Mouse (Mus musculus) forebrain, postnatal 0 days (tissue): ENCODE measurements at regions not wholly inside any gene's neighbourhood (a gene's known extent, or its start where the extent isn't known, plus 50 kb on each side); places are given as distances from the start of the nearest gene placed in this dataset.
A peak's percentile ranks its signal among the peaks of the same experiment; 100 is the strongest.

Experiments
- ATAC-seq: fragments of 200-750 bp; cut with Nextera tagmentation; 2 replicates; pipeline ENCODE4 v1.8.0; 2017; ENCODE audit warnings: mild to moderate bottlenecking, moderate library complexity
- DNase-seq: peaks from one replicate; pipeline ENCODE4 v3.0.0-alpha.2; 2015
- H3K27ac ChIP-seq: fragments of 300-500 bp; sonication (generic); 2 replicates; pipeline ENCODE4 v1.5.1; 2014; ENCODE audit warnings: low read depth, mild to moderate bottlenecking, antibody characterized with exemption, low read length, moderate library complexity, mixed read lengths
- H3K27me3 ChIP-seq: fragments of 300-500 bp; sonication (generic); 2 replicates; pipeline ENCODE4 v1.6.1; 2014; ENCODE audit warnings: mild to moderate bottlenecking, low read length, mixed read lengths; ENCODE audit not compliant: insufficient read depth
- H3K36me3 ChIP-seq: fragments of 300-500 bp; sonication (generic); 2 replicates; pipeline ENCODE4 v1.6.1; 2014; ENCODE audit warnings: mild to moderate bottlenecking, moderate library complexity; ENCODE audit not compliant: insufficient read depth
- H3K4me1 ChIP-seq: fragments of 300-500 bp; sonication (generic); 2 replicates; pipeline ENCODE4 v1.6.1; 2014; ENCODE audit warnings: antibody characterized with exemption; ENCODE audit not compliant: insufficient read depth
- H3K4me2 ChIP-seq: fragments of 300-500 bp; sonication (generic); 2 replicates; pipeline ENCODE4 v1.6.1; 2014; ENCODE audit warnings: low read depth, mild to moderate bottlenecking, moderate library complexity
- H3K4me3 ChIP-seq: fragments of 300-500 bp; sonication (generic); 2 replicates; pipeline ENCODE4 v1.5.1; 2014; ENCODE audit warnings: low read depth, low read length, mixed read lengths
- H3K9ac ChIP-seq: fragments of 300-500 bp; sonication (generic); 2 replicates; pipeline ENCODE4 v1.6.1; 2014; ENCODE audit warnings: mild to moderate bottlenecking
- H3K9me3 ChIP-seq: fragments of 300-500 bp; sonication (generic); 2 replicates; pipeline ENCODE4 v1.6.1; 2016; ENCODE audit warnings: low read length
- CTCF ChIP-seq: sonication (generic); IDR thresholded peaks from 2 replicates; pipeline ENCODE4 v1.5.1; 2016; ENCODE audit warnings: antibody characterized with exemption, control low read depth, low read depth
- WGBS: fragments of 180-500 bp; shearing (Covaris S2); extraction: QIAGEN DNeasy Blood & Tissue Kit; methylation state at CpG from one replicate; pipeline ENCODE4 v1.1.7; 2014; 5-methylcytosine and 5-hydroxymethylcytosine counted together

DNA sequence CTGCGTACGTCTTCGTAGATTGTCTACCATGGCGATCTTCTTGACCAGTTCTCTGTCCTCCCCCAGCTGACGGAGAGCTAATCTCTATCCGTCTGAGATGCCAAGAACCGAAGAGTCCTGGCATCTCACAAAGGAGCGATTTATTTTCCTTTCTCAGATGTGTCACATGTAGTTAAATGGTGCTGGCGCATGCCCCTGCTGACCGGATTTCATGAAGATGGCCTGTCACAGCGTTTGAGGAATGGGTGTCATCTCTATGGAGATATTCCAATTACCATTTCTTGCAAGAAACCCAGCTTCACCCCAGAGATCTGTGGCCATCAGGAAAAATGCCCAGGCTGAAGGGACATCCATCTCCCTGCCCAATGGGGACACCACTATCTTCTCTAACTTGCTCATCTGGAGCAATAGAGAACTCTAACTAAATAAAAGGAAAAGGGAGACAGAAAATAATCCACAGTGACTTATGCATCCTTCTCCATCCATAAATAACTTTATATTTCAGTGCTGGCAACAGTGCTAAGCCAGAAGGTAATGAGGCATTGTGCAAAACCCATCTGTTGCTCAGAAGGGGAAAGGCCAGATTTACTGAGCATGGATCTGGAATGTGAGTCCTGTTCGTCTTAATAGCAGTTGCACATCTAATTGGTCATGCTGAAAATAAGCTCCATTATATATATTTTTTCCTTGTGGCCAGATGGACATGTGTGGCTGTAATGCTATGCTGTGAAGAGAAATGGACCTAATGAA lies 300.2 kb upstream of the Tgfbr2 start:
- H3K27me3 ChIP-seq = no peaks in the 10 kb centered on the region
- no peaks in the 10 kb centered on the region for H3K4me1 ChIP-seq
- H3K9ac ChIP-seq = no peak overlapping the region
- H3K9me3 ChIP-seq = no peaks in the 10 kb centered on the region
- WGBS = 84% methylated on average over 12 of the region's 12 CpGs
- no peak overlapping the region for H3K4me3 ChIP-seq
- H3K4me2 ChIP-seq = no peak overlapping the region
- no peak for ATAC-seq
- DNase-seq = no peak
- no peak overlapping the region for H3K27ac ChIP-seq
- H3K36me3 ChIP-seq = no peaks in the 10 kb centered on the region
- TF ChIP-seq CTCF = no peak

DNA sequence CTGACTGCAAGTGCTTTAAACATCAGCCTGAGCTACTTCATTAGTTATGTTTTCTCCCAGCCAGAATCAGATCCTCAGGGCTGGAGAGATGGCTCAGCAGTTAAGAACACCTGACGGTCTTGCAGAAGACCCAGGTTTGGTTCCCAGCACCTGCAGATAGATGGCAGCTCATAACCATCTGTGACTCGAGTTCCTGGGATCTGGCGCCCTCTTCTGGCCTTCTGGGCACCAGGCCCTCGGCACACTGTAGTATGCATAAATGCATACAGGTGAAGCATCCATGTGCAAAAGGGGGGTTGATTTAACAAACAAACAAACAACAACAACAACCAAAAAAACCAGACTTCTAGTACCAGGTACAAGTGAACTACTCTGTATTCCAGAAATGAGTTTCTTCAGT lies 297.7 kb upstream of the Tgfbr2 start:
- DNase-seq = no peak
- Histone ChIP-seq H3K9ac (no peak overlapping the region), H3K9me3 (no peaks in the 10 kb centered on the region), H3K4me1 (peaks cover 5% of the 10 kb centered on the region; the same call in 1 of the 2 replicates), H3K36me3 (no peaks in the 10 kb centered on the region), H3K4me3 (no peak overlapping the region), H3K27ac (no peak overlapping the region), H3K4me2 (no peak overlapping the region), H3K27me3 (no peaks in the 10 kb centered on the region)
- TF ChIP-seq CTCF = peak; percentile 39; the same call in 1 of the 2 replicates
- ATAC-seq = no peak
- WGBS = 82% methylated on average over 4 of the region's 4 CpGs

DNA sequence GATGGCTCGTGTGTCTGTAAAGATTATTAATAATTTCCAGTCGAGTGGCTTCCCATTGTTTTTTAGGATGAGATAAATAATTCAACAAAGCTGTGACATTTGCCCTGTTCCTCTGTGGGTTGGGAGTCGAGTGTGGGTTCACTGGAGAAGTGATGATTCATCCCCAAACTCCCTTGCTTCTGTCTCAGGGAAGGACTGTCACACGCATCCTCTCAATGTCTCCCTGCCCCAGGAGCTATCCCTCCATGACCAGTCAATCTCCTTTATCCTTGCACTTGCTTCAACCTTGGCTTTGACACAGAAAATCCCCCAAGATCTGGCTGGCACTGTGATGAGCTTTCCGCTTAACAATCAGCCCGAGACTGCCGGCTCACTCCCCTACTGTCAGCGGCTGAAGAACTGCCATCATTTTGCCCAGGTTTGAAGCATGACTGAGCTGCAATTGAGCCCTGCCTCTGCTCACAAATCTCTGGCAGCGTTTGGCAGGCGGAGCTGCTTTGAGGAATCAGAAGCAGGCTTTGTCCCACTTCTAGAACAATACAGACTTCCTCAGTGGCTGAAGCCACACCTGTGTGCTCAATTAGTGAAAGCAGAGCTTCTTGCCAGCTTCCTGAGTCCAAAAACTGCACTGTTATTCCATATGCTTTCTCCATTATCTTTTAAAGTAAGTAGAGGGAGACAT lies 293.6 kb upstream of the Tgfbr2 start:
- TF ChIP-seq CTCF = no peak
- 23% methylated on average over 10 of the region's 10 CpGs for WGBS
- H3K9ac ChIP-seq = no peak overlapping the region
- no peak overlapping the region for H3K4me3 ChIP-seq
- peaks cover 5% of the 10 kb centered on the region; the same call in 1 of the 2 replicates for H3K4me1 ChIP-seq
- ATAC-seq (peak; percentile 16; the same call in 1 of the 2 replicates), DNase-seq (peak; percentile 50)
- no peaks in the 10 kb centered on the region for H3K36me3 ChIP-seq
- H3K4me2 ChIP-seq = no peak overlapping the region
- H3K9me3 ChIP-seq = no peaks in the 10 kb centered on the region
- H3K27ac ChIP-seq = no peak overlapping the region
- no peaks in the 10 kb centered on the region for H3K27me3 ChIP-seq

DNA sequence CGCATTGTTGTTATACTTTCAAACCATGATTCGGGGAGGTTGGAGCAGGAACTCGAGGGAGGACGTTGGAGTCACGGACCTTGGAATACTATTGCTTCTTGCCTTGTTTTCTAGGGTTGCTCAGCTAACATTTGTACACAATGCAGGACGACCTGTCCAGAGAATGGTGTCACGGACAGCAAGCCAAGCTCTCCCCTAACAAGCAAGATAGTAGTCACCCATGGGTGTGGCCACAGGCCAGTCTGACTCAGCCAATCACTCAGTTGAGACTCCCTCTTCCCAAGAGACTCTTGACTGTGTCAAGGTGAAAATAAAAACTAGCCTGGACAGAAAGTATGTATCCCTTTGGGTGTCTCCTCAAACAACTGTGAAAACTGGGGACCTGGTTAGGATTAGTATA lies 291.2 kb upstream of the Tgfbr2 start:
- no peaks in the 10 kb centered on the region for H3K9me3 ChIP-seq
- H3K4me1 ChIP-seq = peaks cover 5% of the 10 kb centered on the region; the same call in 1 of the 2 replicates
- H3K27ac ChIP-seq = no peak overlapping the region
- WGBS = 91% methylated on average over 7 of the region's 7 CpGs
- no peak for TF ChIP-seq CTCF
- no peak overlapping the region for H3K4me2 ChIP-seq
- no peaks in the 10 kb centered on the region for H3K36me3 ChIP-seq
- no peak overlapping the region for H3K4me3 ChIP-seq
- no peak for ATAC-seq
- no peak overlapping the region for H3K9ac ChIP-seq
- no peaks in the 10 kb centered on the region for H3K27me3 ChIP-seq
- DNase-seq = no peak

DNA sequence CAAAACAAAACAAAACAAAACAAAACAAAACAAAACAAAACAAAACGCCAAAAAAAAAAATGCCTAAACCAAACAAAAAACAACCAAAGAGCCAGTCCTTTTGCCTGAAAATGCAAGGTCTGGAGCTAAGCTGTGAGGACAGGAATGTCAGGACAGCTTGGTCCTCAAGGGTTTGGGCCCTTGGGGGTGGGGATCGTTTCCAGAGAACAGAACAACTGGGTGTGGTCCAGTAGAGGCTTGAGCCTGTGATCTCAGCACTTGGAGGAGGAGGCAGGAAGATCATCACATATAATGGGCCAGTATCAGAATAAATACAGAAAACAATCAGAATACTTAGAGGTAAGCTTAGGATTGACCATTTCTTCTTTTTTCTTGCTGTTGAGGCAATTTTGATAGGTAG lies 289.5 kb upstream of the Tgfbr2 start:
- Histone ChIP-seq H3K4me2 (no peak overlapping the region), H3K27me3 (no peaks in the 10 kb centered on the region), H3K36me3 (no peaks in the 10 kb centered on the region), H3K9ac (no peak overlapping the region), H3K9me3 (no peaks in the 10 kb centered on the region), H3K4me3 (no peak overlapping the region), H3K27ac (no peak overlapping the region), H3K4me1 (peaks cover 5% of the 10 kb centered on the region; the same call in 1 of the 2 replicates)
- TF ChIP-seq CTCF = no peak
- ATAC-seq (no peak), DNase-seq (no peak)
- 71% methylated on average over 2 of the region's 2 CpGs for WGBS

DNA sequence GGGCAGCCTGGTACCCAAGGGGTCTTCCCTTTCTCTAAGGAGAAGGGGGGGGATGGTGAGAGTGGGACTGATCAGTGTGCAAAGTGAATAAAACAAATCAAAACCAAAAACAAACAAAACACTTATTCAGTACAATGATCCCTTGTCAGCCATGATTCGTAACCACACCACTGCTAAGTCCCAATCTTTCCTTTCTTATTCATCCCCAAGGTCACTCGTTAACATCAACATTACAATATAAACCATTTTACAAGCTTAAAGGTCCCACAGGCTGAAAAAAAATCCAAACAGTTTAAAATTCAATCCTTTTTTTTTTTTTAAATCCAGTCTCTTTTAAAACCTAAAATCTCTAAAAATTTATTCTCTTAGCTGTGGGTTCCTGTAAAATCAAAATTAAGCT lies 287.1 kb upstream of the Tgfbr2 start:
- no peak for TF ChIP-seq CTCF
- Histone ChIP-seq H3K27me3 (no peaks in the 10 kb centered on the region), H3K9ac (no peak overlapping the region), H3K4me2 (no peak overlapping the region), H3K4me3 (no peak overlapping the region), H3K27ac (no peak overlapping the region), H3K4me1 (no peaks in the 10 kb centered on the region), H3K36me3 (no peaks in the 10 kb centered on the region), H3K9me3 (no peaks in the 10 kb centered on the region)
- WGBS = 74% methylated on average over 2 of the region's 2 CpGs
- DNase-seq (no peak), ATAC-seq (no peak)

DNA sequence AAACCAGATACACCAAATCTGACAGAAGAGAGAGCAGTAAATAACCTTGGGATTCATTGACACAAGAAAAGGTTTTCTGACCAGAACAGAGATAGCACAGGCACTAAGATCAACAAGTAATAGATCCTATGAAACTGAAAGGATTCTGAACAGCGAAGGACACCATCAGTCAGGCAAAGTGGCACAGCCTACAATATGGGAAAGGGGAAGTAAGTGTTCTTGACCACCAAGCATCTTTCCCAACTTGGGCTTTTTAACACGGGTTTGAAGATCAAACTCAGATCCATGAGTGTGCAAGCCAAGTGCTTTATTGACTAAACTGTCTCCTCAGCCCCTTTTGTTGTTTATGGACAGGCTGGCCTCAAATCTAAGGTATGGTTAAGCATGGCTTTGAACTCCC lies 284.9 kb upstream of the Tgfbr2 start:
- H3K36me3 ChIP-seq = no peaks in the 10 kb centered on the region
- H3K9ac ChIP-seq = no peak overlapping the region
- WGBS = 83% methylated on average over 2 of the region's 2 CpGs
- H3K27ac ChIP-seq = no peak overlapping the region
- H3K4me1 ChIP-seq = no peaks in the 10 kb centered on the region
- DNase-seq (no peak), ATAC-seq (no peak)
- H3K9me3 ChIP-seq = no peaks in the 10 kb centered on the region
- H3K27me3 ChIP-seq = no peaks in the 10 kb centered on the region
- TF ChIP-seq CTCF = no peak
- no peak overlapping the region for H3K4me3 ChIP-seq
- no peak overlapping the region for H3K4me2 ChIP-seq
